Mouse (Mus musculus): ENCODE results near the gene Ahsa1. TPM values are rescaled to one million over a fixed set of nuclear protein-coding genes. Genes with fewer than 3 reads are reported as not detected.

Ahsa1 gene
- polyA plus RNA-seq, 1 experiment from 2014 or later = 207 TPM

DNA sequence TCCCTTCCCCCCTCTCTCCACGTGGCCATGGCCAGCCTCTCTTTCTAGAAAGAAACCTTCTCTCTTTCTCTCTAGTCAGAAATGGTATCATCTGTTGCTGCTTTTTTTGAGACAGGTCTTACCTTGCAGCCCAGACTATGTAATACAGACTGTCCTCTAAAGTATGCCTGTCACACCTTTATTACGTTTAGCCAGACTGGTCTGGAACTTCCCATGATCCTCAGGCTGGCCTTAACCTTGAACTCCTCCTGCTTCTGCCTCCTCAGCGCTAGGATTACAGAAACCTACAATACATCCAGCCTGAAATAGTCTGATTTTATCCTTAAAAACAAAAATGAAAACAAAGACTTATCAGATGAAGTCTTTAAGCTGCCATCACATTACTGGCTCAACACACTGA lies 53.0 kb downstream of the Ahsa1 start:
- Histone ChIP-seq H3K27ac (no peak overlapping the region), H3K4me3 (replicated peaks) (no peak overlapping the region), H3K9ac (replicated peaks) (no peak overlapping the region), H3K4me1 (replicated peaks) (no peaks in the 10 kb centered on the region), H3K27me3 (0 out of 2 replicates have a peak, but pooled peaks cover 4% of the 10 kb centered on the region), H3K4me2 (replicated peaks) (no peak overlapping the region), H3K9me3 (no peaks in the 10 kb centered on the region), H3K36me3 (no peaks in the 10 kb centered on the region)
- no peak for ATAC-seq
- 83% methylated on average over 3 of the region's 3 CpGs for WGBS

Small RNA genes lying within 50 kb of the gene (microRNA-seq; reads per million reads assigned to microRNA genes)
- gene Gm47293 = not detected

Other genes starting within 250 kb of the Ahsa1 start
- 3.7 and 4.3 TPM in 2 replicates for gene Tmem63c, start 245.1 kb upstream of the Ahsa1 start, polyA plus RNA-seq (2015; fragmentation: Nextera tagmentation; extraction: Ambion mirVana)
- gene Ngb, start 163.9 kb upstream of the Ahsa1 start, polyA plus RNA-seq (2015; fragmentation: Nextera tagmentation; extraction: Ambion mirVana) = 1.3 and 1.6 TPM in 2 replicates
- gene Gstz1, start 119.3 kb upstream of the Ahsa1 start, polyA plus RNA-seq (2015; fragmentation: Nextera tagmentation; extraction: Ambion mirVana) = 29.9 and 32.5 TPM in 2 replicates
- gene Pomt2, start 118.5 kb upstream of the Ahsa1 start, polyA plus RNA-seq (2015; fragmentation: Nextera tagmentation; extraction: Ambion mirVana) = 13.2 and 14.3 TPM in 2 replicates
- 1.5 and 1.9 TPM in 2 replicates for gene Samd15, start 66.8 kb upstream of the Ahsa1 start, polyA plus RNA-seq (2015; fragmentation: Nextera tagmentation; extraction: Ambion mirVana)
- 4.3 and 4.6 TPM in 2 replicates for gene Tmed8, start 66.0 kb upstream of the Ahsa1 start, polyA plus RNA-seq (2015; fragmentation: Nextera tagmentation; extraction: Ambion mirVana)
- gene Noxred1, start 27.7 kb upstream of the Ahsa1 start, polyA plus RNA-seq (2015; fragmentation: Nextera tagmentation; extraction: Ambion mirVana) = 1.4 and 1.7 TPM in 2 replicates
- 67.3 and 69.3 TPM in 2 replicates for gene Vipas39, start 223 bp upstream of the Ahsa1 start, polyA plus RNA-seq (2015; fragmentation: Nextera tagmentation; extraction: Ambion mirVana)
- 0.79 and 0.93 TPM in 2 replicates for gene Ism2, start 33.2 kb downstream of the Ahsa1 start, polyA plus RNA-seq (2015; fragmentation: Nextera tagmentation; extraction: Ambion mirVana)
- gene Sptlc2, start 121.9 kb downstream of the Ahsa1 start, polyA plus RNA-seq (2015; fragmentation: Nextera tagmentation; extraction: Ambion mirVana) = 55.5 and 59.9 TPM in 2 replicates
- 305 and 312 TPM in 2 replicates for gene Slirp, start 177.4 kb downstream of the Ahsa1 start, polyA plus RNA-seq (2015; fragmentation: Nextera tagmentation; extraction: Ambion mirVana)
- gene Alkbh1, start 177.5 kb downstream of the Ahsa1 start, polyA plus RNA-seq (2015; fragmentation: Nextera tagmentation; extraction: Ambion mirVana) = 45.3 and 50.1 TPM in 2 replicates
- 132 and 135 TPM in 2 replicates for gene Snw1, start 205.8 kb downstream of the Ahsa1 start, polyA plus RNA-seq (2015; fragmentation: Nextera tagmentation; extraction: Ambion mirVana)
- gene Gm5788, start 228.2 kb downstream of the Ahsa1 start, polyA plus RNA-seq (2015; fragmentation: Nextera tagmentation; extraction: Ambion mirVana) = not detected in 2 replicates
- not detected in 2 replicates for gene Gm8300, start 247.8 kb downstream of the Ahsa1 start, polyA plus RNA-seq (2015; fragmentation: Nextera tagmentation; extraction: Ambion mirVana)